Mouse (Mus musculus): ENCODE results near the gene Ctnnbl1. TPM values are rescaled to one million over a fixed set of nuclear protein-coding genes. Genes with fewer than 3 reads are reported as not detected.

The Ctnnbl1 gene
- total RNA-seq, 2 experiments from 2014 or later: 30.7 to 35.2 TPM

DNA sequence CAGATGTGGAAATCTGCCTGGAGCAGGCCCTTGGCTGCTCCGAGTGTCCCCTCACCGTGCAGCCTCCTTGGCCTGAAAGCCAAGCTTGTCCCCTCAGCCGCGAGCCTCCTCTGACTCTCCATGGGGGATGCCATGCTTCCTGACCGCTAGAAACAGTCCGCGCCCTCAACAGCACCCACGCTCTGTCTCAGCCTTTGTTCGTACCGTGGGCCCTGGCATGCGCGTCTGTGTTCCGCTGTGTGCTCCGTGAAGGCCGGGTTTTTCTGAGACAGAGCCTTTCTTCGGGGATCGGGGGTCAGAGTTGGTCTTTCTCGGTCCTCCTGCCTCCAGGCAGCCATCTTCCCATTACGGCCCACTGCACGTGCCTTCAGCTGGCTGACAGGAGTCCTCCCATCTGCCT lies 190.2 kb downstream of the Ctnnbl1 start:
- DNase-seq (ENCODE audit: low spot score in 2 of 2): peak in 1 of 2 experiments; percentile 32

DNA sequence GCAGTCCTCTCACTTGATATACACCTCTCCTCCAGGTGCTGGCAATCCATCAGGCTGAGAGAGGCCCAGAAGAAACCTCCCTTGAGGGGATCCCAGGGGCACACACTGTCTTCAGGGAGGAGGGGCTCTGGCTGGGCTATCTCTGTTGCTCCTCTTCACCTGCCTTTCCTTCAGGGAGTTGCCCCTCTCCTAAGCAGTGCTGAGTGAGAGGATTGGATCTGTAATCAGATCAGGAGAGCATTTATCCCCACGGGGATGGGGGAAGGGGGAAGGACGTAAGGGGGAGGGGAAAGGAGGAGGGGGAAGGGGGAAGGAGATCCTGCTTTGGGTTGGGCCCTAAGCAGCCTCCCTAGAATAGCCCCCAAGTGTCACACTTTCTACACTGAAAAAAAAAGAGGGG lies 190.6 kb downstream of the Ctnnbl1 start:
- no peak for DNase-seq (ENCODE audit: low spot score in 2 of 2)

DNA sequence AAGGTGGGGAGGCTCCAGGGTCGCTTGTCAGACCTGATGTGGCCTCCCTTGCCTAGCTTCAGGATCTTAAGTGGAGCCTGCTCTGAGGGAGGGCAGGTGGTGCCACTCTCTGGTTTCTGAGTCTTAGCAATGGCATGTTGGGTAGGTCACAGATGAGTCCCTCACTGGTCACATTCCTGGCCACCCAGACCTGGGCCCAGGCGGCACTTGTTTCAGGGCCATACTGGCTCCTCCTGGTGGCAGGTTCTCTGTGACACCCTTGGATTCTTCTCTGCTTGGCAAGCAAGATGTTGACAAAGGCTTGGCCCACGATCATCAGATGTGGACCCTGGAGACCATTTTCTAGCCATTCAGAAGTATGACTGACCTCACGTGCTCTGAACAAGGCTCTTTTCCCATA lies 195.5 kb downstream of the Ctnnbl1 start:
- DNase-seq (ENCODE audit: low spot score in 2 of 2): no peak

- no peak for DNase-seq (ENCODE audit: low spot score in 2 of 2)
These were observed 198.4 kb downstream of the Ctnnbl1 start for GRCm38 (mm10) chr2:157935444-157936171.

- DNase-seq (ENCODE audit: low spot score in 2 of 2): no peak
These were observed 199.5 kb downstream of the Ctnnbl1 start for GRCm38 (mm10) chr2:157936676-157937075.

- DNase-seq (ENCODE audit: low spot score in 2 of 2): no peak
These were observed 203.5 kb downstream of the Ctnnbl1 start for GRCm38 (mm10) chr2:157940586-157941185.

Other genes with a start within 250 kb of the Ctnnbl1 start
- 100 to 1,000 TPM; 193 to 292 TPM for gene Nnat, start 177.3 kb upstream of the Ctnnbl1 start, total RNA-seq (2021)
- 100 to 1,000 TPM; 116 to 117 TPM for gene Blcap, start 166.1 kb upstream of the Ctnnbl1 start, total RNA-seq (2021)
- gene Vstm2l, start 177.3 kb downstream of the Ctnnbl1 start, total RNA-seq (2021): 100 to 1,000 TPM; 171 to 184 TPM

All from left cerebral cortex, adult 18-20 months (tissue).